Mouse (Mus musculus) heart, adult 2 months (tissue): ENCODE measurements at regions not wholly inside any gene's neighbourhood (a gene's known extent, or its start where the extent isn't known, plus 50 kb on each side); places are given as distances from the start of the nearest gene placed in this dataset.

Experiments
- CTCF ChIP-seq: fragments of 200-600 bp; IDR thresholded peaks from 2 replicates; pipeline ENCODE4 v1.8.1; 2022; ENCODE audit warnings: antibody characterized with exemption, mild to moderate bottlenecking, moderate library complexity
- POLR2A ChIP-seq: fragments of 200-500 bp; IDR thresholded peaks from 2 replicates; pipeline ENCODE4 v1.6.1; 2011; ENCODE audit warnings: mild to moderate bottlenecking, low read depth, low read length, control low read depth; ENCODE audit not compliant: insufficient read depth

DNA sequence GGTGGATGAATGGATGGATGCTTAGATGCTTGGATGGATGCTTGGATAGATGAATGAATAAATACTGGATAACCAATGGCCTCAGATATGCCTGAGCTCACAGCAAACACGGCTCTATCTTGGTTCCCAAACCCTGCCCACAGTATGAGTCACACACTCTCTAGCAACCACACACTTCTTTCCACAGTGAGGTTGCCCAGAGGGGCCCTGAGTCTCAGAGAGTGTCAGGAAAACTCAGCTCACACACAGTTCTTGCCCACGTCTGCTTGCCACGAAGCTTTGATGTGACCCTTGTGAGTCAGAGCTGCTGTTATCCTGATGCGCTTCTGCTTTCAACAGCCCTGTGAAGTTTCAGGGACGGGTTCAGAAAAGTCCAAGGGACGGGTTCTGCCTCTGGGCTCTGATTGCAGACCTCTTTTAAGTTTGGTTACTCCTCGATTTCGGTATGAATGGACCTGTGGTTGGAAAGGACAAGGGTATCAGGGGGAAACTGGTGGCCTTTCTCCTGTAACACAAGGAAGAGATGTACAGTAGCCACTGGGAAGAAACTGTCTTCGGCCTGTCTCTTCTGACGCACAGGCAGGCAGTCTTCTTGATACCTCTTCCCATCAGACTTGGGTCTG, 250.2 kb downstream of the Rplp1 start:
- TF ChIP-seq CTCF, result no peak
- no peak for TF ChIP-seq POLR2A
